Mouse (Mus musculus) midbrain, embryonic 14.5 days (tissue): ENCODE measurements around the gene March5. TPM values are rescaled to one million over a fixed set of nuclear protein-coding genes. Genes with fewer than 3 reads are reported as not detected.
"Not testable (repeated sequence)": the region's sequence is repeated elsewhere in the genome, so short reads cannot be mapped to it uniquely, and the experiment has no call there.

Experiments used
- ATAC-seq: fragments of 200-750 bp; cut with Nextera tagmentation; 2 replicates; pipeline ENCODE4 v1.8.0; 2017; ENCODE audit warnings: moderate number of reproducible peaks, moderate library complexity; ENCODE audit not compliant: low FRiP score, low TSS enrichment
- DNase-seq: peaks from one replicate; pipeline ENCODE4 v3.0.0-alpha.2; 2015
- H3K27ac ChIP-seq: fragments of 300-500 bp; sonication (generic); replicated peaks from 2 replicates; pipeline ENCODE4 v1.5.1; 2014; ENCODE audit warnings: mild to moderate bottlenecking, low read depth, low read length, moderate library complexity
- H3K27me3 ChIP-seq: fragments of 300-500 bp; sonication (generic); 2 replicates; pipeline ENCODE4 v1.6.1; 2014; ENCODE audit warnings: low read length, control low read depth, mixed read lengths; ENCODE audit not compliant: control insufficient read depth, insufficient read depth
- H3K36me3 ChIP-seq: fragments of 300-500 bp; sonication (generic); 2 replicates; pipeline ENCODE4 v1.6.1; 2014; ENCODE audit warnings: low read length, control low read depth; ENCODE audit not compliant: control insufficient read depth, insufficient read depth
- H3K4me1 ChIP-seq: fragments of 300-500 bp; sonication (generic); 2 replicates; pipeline ENCODE4 v1.6.1; 2014; ENCODE audit warnings: mild to moderate bottlenecking, antibody characterized with exemption, low read length, control low read depth; ENCODE audit not compliant: control insufficient read depth, insufficient read depth
- H3K4me2 ChIP-seq: fragments of 300-500 bp; sonication (generic); 2 replicates; pipeline ENCODE4 v1.6.1; 2014; ENCODE audit warnings: mild to moderate bottlenecking, low read length, moderate library complexity
- H3K4me3 ChIP-seq: fragments of 300-500 bp; sonication (generic); replicated peaks from 2 replicates; pipeline ENCODE4 v1.5.1; 2014; ENCODE audit warnings: low read depth, low read length
- H3K9ac ChIP-seq: fragments of 300-500 bp; sonication (generic); replicated peaks from 2 replicates; pipeline ENCODE4 v1.6.1; 2014; ENCODE audit warnings: mild to moderate bottlenecking, low read length, moderate library complexity
- H3K9me3 ChIP-seq: fragments of 300-500 bp; sonication (generic); 2 replicates; pipeline ENCODE4 v1.6.1; 2016; ENCODE audit warnings: low read length, control low read depth, mixed read lengths; ENCODE audit not compliant: control insufficient read depth
- WGBS: fragments of 180-500 bp; shearing (Covaris S2); extraction: QIAGEN DNeasy Blood & Tissue Kit; methylation state at CpG from one replicate; pipeline ENCODE4 v1.1.7; 2014; 5-methylcytosine and 5-hydroxymethylcytosine counted together
- polyA plus RNA-seq: library from polyadenylated mRNA; unstranded; fragments of >200 nt; fragmentation: Nextera tagmentation; extraction: Ambion mirVana; gene quantifications from 2 replicates; pipeline ENCODE4 v1.2.1, GENCODE M21; 2014

The March5 gene
- polyA plus RNA-seq, 1 experiment from 2014 or later = 131 TPM

DNA sequence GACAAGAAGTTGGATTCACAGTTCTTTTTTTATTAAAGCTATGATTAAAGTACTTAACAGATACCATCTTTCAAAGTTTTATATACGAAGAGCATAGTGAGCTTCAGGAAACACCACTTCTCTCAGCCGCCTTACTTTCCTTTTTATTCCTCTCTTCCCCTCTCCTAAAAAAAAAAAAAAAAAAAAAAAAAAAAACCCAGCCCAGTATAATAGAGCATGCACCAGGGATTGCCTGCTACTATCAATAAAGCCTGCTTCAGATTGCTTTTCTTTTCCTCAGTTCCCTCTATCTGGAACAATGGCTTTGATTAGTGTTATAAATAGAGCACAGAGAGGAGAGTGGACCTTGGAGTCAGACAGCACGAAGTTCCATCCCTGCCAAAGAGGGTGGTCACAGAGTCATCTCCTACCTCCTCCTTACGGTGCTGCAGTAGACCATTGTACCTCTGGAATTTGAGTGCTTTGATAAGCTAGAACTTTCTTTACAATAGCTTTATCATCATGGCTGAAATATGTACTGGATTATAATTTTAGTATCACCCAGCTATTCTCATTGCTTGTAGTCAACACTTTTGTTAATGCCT is 30.4 kb upstream of the March5 start:
- Histone ChIP-seq H3K9me3 (no peaks in the 10 kb centered on the region), H3K4me1 (peaks cover 26% of the 10 kb centered on the region), H3K4me2 (peak overlapping the region; percentile 99), H3K9ac (no peak overlapping the region; the same call in 1 of the 2 replicates), H3K27me3 (no peaks in the 10 kb centered on the region), H3K27ac (no peak overlapping the region), H3K4me3 (peak overlapping the region; percentile 69), H3K36me3 (no peaks in the 10 kb centered on the region)
- ATAC-seq (no peak), DNase-seq (peak; percentile 26)
- WGBS = 41% methylated on average over 4 of the region's 4 CpGs

DNA sequence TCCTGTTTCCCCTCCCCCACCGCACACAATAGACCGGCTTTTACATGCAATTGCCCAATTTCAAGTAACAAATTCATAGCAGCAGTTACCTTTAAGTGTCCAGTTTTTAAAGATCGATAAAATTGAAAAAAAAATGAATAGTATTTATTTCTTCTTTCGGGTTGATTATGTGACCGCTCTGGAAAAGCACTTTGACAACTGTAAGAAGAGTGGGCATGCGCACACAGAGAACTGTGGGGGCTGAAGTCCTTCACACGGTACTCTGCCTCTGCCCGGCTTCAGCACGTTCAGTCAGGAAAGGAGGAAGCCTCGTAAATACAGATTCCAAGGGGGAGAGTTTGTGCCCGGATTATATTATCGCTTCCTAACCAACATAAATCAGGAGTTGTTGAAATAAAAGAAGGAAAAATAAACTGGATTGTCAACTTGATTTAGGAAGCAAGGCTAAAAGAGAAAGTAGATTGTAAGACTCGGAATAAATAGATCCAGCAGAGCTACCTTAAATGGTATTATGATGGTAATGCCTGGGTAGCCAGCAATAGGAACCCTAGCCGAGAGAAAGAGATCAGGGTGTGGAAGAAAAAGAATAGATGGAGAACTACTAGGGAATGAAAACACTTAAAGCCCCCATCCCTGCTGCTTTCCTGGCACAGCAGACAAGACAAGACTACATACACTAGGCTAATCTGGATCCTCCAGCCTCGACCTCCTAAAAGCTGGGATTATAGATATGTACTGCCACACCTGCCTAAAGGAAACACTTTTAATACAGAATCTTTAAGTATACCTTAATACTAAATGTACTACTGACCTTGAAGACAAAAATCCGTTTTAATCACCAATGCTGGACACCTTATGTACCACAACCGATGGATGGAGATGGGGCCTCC is 29.3 kb upstream of the March5 start:
- WGBS = 13% methylated on average over 17 of the region's 17 CpGs
- Histone ChIP-seq H3K36me3 (no peaks in the 10 kb centered on the region), H3K27me3 (no peaks in the 10 kb centered on the region), H3K9me3 (no peaks in the 10 kb centered on the region), H3K9ac (peak overlapping the region; percentile 39; the same call in 1 of the 2 replicates), H3K4me1 (peaks cover 15% of the 10 kb centered on the region), H3K4me3 (peak overlapping the region; percentile 69), H3K27ac (peak overlapping the region; percentile 76), H3K4me2 (peak overlapping the region; percentile 99)
- DNase-seq = peak; percentile 92
- peak; percentile 74 for ATAC-seq

DNA sequence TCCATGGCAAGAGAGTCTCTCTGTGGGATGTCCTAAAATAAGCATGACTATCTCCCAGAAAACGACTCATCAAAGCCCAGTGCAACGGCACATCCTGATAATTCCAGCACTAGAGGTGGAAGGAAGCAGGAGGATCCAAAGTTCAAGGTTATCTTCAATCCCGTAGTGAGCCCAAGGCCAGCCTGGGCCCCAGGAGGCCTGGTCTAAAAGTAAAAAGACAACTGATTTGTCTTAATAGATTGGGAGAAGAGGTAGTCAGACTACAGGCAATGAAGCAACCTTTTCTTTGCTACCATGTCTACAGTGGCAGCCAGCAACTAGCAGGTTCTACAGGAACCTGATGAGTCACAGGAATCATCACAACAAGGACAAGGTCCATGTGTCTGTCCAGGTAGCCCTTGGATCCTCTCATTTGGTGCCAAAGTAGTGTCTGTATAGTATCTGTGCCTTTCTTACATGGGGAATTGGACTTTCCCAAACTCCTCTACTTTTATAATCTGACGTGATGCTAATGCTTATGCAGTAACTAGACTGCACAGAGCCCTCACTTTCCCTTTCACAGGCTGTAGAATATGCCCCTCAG is 18.9 kb upstream of the March5 start:
- Histone ChIP-seq H3K27ac (no peak overlapping the region), H3K4me3 (no peak overlapping the region), H3K9me3 (no peaks in the 10 kb centered on the region), H3K9ac (no peak overlapping the region), H3K4me1 (no peaks in the 10 kb centered on the region), H3K36me3 (no peaks in the 10 kb centered on the region), H3K27me3 (no peaks in the 10 kb centered on the region), H3K4me2 (no peak overlapping the region)
- DNase-seq (no peak), ATAC-seq (no peak)
- 76% methylated on average over 4 of the region's 4 CpGs for WGBS

DNA sequence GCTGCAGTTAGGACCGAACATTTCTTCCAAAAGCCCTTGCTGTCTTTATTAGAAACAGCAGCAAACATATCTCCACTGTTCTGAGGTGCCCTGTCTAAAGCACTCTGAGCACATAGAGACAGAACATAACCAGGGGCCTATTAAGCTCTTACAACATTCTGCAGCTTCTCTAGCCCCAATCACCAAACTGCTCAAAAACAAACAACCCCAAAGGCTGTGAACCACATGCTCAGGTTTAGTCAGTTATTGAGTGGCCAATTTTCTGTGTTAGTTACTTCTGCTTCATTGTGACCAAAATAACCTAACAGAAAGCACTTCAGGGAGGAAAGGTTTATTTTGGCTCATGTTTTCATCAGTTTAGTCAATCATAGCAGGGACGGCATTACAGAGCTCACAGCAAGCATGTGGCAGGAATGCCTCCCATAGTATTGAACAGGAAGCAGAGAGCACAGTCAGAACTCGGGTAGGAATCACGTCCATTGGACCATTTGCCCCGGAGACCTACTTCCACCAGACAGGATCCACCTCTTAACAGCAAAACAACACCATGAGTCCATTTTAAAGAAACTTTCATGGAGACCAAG is 14.8 kb upstream of the March5 start:
- no peak for DNase-seq
- no peak overlapping the region for H3K4me3 ChIP-seq
- no peak for ATAC-seq
- no peaks in the 10 kb centered on the region for H3K27me3 ChIP-seq
- WGBS = 85% methylated on average over 5 of the region's 5 CpGs
- H3K4me2 ChIP-seq = no peak overlapping the region
- H3K36me3 ChIP-seq = no peaks in the 10 kb centered on the region
- no peak overlapping the region for H3K9ac ChIP-seq
- no peaks in the 10 kb centered on the region for H3K9me3 ChIP-seq
- no peak overlapping the region for H3K27ac ChIP-seq
- H3K4me1 ChIP-seq = no peaks in the 10 kb centered on the region

DNA sequence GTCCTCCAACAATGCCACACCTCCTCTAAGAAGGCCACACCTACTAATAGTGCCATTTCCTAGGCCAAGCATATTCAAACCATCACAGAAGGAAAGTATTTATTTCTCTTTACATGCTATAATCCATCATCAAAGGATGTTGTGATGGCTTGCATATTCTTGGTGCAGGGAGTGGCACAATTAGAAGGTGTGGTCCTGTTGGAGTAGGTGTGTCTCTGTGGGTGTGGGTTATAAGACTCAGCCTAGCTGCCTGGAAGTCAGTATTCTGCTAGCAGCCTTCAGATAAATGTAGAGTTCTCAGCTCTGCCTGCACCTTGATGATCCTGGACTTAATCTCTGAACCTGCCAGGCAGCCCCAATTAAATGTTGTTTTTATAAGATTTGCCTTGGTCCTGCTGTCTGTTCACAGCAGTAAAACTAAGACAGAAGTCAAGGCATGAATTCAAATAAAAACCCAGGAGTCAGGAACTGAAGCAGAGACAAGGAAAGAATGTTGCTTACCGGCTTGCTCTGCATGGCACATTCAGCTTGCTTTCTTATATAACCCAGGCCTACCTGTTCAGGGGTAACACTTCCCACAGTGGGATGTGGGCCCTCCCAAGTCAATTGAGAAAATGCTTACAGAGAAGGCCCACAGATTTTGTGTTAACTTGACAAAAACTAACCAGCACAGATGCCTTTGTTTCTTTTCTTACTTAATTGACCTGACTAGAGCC is 9.0 kb upstream of the March5 start:
- no peaks in the 10 kb centered on the region for H3K36me3 ChIP-seq
- no peak overlapping the region for H3K9ac ChIP-seq
- H3K4me2 ChIP-seq = no peak overlapping the region
- H3K4me3 ChIP-seq = no peak overlapping the region
- H3K9me3 ChIP-seq = no peaks in the 10 kb centered on the region
- no peak for ATAC-seq
- no peaks in the 10 kb centered on the region for H3K27me3 ChIP-seq
- WGBS = 88% methylated on average over 1 of the region's 1 CpGs
- no peak overlapping the region for H3K27ac ChIP-seq
- no peak for DNase-seq
- H3K4me1 ChIP-seq = no peaks in the 10 kb centered on the region

DNA sequence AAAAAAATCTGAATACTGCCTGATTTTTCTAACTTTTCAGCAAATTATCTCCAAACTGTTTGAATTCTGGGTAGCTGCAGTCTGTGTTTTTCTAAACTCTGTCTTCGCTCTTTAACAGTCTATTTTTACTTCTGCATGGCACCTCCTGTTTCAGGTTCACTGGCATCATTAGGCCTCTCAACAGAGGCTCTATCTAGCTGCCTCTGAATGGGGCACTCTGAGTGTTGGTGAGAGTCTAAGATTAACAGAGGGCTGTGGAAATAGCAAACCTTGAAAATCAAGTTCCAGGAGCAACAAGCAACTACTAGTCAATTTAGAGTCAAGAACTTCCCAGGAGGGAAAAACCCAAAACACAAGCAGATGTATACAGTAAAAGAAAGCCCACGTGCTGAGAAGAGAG is 7.5 kb upstream of the March5 start:
- no peak overlapping the region for H3K9ac ChIP-seq
- ATAC-seq = no peak
- H3K36me3 ChIP-seq = no peaks in the 10 kb centered on the region
- DNase-seq = no peak
- no peaks in the 10 kb centered on the region for H3K27me3 ChIP-seq
- H3K4me3 ChIP-seq = no peak overlapping the region
- H3K27ac ChIP-seq = no peak overlapping the region
- no peaks in the 10 kb centered on the region for H3K4me1 ChIP-seq
- WGBS = 90% methylated on average over 2 of the region's 2 CpGs
- no peaks in the 10 kb centered on the region for H3K9me3 ChIP-seq
- H3K4me2 ChIP-seq = no peak overlapping the region

DNA sequence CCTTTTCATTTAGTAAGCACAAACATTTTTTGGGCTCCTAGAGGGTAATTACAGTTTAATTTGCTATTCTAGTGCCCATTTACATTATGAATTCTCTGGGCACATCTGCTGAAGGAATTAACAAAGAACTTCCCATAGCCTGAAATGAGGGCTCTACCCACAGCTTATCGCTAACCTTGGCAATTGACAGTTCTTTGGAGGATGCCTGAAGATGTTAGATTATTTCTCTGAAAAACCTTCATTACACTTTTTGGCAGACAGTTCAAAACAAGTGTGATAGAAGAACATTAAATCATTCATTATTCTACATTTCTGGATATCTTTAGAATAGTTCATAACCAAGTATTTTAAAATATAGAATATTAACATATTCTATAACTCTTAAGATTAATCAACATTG is 4.0 kb upstream of the March5 start:
- Histone ChIP-seq H3K9ac (no peak overlapping the region), H3K27me3 (no peaks in the 10 kb centered on the region), H3K9me3 (no peaks in the 10 kb centered on the region), H3K27ac (no peak overlapping the region), H3K36me3 (no peaks in the 10 kb centered on the region), H3K4me2 (no peak overlapping the region), H3K4me3 (no peak overlapping the region), H3K4me1 (peaks cover 4% of the 10 kb centered on the region; the same call in 1 of the 2 replicates)
- ATAC-seq (no peak), DNase-seq (no peak)
- WGBS = 89% methylated on average over 1 of the region's 1 CpGs

DNA sequence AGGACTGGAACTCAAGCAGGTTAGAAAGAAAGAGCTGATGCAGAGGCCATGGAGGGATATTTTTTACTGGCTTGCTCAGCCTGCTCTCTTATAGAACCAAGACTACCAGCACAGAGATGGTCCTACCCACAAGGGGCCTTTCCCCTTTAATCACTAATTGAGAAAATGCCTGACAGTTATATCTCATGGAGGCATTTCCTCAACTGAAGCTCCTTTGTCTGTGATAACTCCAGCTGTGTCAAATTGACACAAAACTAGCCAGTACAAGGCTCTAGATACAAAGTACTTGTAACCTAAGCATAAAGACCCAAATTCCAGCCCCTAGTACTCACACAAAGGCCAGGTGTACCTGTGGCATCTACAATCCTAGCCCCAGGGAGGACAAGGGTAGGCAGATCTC is 2.2 kb upstream of the March5 start:
- H3K9ac ChIP-seq, H3K36me3 ChIP-seq, H3K4me2 ChIP-seq, H3K4me3 ChIP-seq, H3K27ac ChIP-seq, H3K27me3 ChIP-seq, H3K9me3 ChIP-seq, DNase-seq, ATAC-seq: not testable (repeated sequence)
- H3K4me1 ChIP-seq = peaks cover 17% of the 10 kb centered on the region
